Mouse (Mus musculus): Measurements from ENCODE around the gene Prkcd. TPM values are rescaled to one million over a fixed set of nuclear protein-coding genes. Genes with fewer than 3 reads are reported as not detected.
A peak's percentile ranks its signal among the peaks of the same experiment; 100 is the strongest.
"Not testable (repeated sequence)": the region's sequence is repeated elsewhere in the genome, so short reads cannot be mapped to it uniquely, and the experiment has no call there.

Prkcd gene
- total RNA-seq, 4 experiments from 2014 or later, result 118 to 213 (median 160) TPM

- no peak for DNase-seq
These were observed 19.2 kb downstream of the Prkcd start for GRCm38 (mm10) chr14:30606817-30607216.

DNA sequence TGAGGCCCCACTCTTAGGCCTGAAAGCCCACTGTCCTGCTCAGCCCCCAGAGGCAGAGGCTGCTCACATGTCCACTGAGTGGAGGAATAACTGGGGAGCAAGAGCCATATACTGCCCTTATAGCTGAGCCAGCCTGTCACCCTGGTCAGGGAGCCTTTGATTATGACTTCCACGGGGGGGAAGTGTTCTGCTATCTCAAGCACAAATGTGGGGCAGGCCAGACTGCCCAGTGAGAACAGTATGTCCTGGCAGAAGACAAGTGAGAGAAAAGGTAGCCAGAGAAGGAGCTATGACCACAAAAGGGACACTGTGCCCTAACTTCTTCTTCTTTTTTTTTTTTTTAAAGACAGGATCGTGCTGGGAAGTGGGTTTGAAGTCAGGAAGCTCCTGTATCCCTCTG, 28.9 kb downstream of the Prkcd start:
- DNase-seq, result no peak

- no peak for DNase-seq
These were observed 29.6 kb downstream of the Prkcd start for GRCm38 (mm10) chr14:30596407-30596806.

- DNase-seq, result peak; percentile 90
These were observed 30.3 kb downstream of the Prkcd start for GRCm38 (mm10) chr14:30595576-30596313.

- peak; percentile 58 for DNase-seq
These were observed 31.8 kb downstream of the Prkcd start for GRCm38 (mm10) chr14:30594092-30594695.

DNA sequence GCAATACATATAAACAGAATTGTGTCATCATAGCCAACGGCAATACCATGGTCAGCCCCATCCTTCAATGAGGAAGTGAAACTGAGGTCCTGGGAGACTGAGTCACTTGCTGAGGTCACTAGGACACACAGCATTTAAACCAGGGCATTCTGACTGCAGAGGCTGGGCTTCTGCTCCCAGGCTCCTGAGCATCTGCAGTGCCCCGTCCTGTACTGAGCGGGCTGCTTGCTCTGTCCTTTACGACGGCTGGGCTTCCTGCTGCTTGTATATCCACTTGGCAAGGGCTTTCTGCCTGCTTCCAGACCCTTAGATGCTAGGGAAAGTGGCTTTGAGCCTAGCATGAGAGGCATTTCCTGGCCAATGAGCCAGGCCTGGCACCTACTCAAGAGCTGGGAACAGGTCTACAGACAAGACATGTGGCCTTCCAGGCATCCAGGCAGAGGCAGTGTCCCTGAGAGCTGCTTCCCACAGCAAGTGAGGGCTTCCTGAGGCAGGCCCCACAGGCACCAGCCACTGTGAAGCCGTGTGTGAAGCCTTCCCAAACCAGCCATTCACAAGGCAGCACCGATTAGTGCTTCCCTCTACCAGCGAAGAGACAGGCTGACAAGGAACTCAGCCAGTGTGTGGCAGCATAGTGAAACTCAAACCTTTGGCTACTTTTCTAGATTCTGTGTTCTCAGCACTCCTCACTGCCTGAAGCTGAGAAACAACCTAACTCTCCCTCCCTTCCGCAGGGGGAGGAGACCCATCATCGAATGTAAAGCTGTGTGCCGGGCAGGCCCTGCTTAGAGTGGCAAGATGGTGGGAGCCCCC, 32.5 kb downstream of the Prkcd start:
- peak; percentile 73 for DNase-seq

DNA sequence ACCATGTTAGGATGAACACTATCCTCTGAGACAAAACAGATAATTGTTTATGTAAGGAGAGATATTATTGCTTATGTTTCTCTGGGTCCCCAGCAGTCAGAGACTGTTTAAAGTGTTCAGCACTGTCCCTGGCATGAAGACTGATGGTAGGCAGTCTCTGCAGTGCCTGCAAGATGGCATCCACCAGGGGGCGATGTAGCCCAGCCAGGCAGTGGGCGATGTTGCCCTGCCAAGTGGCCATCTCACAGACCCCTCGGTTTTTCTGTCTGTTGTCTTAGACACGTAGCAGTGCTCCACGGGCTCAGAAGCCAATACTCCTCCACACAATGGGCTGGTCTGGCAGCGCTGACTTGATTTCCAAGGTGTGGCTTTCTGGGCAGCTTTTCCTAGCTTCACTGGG, 34.6 kb downstream of the Prkcd start:
- peak; percentile 62 for DNase-seq

DNA sequence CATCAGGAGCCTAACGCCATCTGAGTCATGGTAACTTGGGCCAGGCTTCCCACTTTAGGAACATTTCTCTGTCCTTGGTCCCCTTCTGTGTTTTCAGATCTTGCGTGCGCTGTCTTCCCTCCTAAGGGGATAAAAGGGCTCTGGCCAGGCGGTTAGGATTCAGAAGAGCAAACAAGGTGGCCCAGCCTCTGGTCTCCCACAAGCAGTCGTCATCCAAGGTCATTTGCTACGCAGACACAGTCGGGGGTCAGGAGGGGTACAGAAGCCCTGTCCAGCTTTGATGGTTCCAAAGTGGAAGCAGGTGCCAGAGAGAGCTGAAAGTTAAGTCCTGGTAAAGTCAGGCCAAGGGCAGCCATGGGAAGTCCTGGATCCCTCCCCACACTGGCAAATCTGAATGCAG, 35.1 kb downstream of the Prkcd start:
- DNase-seq, result peak; percentile 53

DNA sequence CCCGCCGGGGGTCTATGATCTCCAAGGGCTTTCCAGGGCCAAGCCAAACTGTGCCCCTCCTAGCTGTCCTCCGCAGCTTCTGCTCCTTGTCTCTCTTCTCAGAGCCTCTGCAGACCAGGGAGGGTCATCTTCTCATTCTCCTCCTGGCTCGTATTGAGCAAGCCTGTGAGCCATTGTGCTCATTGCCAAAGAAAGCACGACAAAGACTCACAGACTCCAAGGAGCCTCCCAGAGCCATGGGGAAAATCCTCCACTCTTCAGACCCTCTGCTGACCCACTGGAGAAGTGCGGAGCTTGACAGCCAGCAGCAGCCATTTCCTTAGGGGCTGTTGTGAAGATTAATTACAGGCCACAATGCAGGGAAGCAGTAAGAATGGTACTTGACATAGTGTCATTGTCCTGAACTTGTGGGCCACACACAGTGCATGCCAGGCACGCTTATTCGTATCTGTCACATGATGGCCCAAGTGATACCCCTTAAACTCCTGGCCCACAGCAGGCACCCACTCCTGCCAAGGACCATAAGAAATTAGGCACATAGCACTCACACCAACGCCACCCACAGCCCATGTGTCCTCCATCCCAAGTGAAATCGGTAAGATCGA, 35.9 kb downstream of the Prkcd start:
- no peak for DNase-seq

- DNase-seq, result no peak
These were observed 39.1 kb downstream of the Prkcd start for GRCm38 (mm10) chr14:30586780-30587461.

GRCm38 (mm10) chr14:30585323-30585722, 40.7 kb downstream of the Prkcd start:
- DNase-seq, result no peak

DNA sequence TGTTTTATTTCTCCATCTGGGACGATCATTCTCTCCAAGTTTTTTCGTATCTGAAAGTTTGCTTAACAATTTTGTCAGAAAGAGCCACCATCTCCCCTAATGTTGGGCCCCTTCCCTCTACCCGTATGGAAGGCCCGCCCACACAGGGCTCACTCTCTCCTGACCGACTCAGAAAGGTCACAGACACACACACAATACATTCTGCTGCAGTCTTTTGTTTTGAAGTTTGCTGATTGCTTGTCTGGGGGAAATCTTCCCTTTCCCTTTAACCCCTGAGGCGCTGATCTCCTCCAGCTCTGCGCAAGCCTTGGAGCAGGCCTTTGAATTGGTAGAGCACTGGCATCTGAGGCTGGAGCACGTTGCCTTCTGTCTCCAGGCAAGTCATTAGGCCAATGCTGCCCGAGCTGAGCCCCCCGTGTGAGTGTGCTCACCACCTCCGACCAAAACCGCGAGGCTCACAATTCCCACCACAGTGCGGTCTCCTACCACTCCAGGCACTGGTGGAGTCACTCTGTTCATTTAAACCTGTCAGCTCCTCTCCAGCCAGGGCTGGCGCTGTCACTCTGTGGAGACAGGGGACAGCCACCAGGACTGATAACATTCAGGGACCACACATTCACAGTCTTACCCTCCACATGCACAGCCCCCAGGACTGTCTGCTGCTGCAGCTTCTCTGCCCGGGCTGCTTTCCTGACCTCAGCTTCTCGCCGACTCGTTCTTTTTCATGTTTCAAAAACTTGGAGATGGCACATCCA, 41.3 kb downstream of the Prkcd start:
- no peak for DNase-seq

DNA sequence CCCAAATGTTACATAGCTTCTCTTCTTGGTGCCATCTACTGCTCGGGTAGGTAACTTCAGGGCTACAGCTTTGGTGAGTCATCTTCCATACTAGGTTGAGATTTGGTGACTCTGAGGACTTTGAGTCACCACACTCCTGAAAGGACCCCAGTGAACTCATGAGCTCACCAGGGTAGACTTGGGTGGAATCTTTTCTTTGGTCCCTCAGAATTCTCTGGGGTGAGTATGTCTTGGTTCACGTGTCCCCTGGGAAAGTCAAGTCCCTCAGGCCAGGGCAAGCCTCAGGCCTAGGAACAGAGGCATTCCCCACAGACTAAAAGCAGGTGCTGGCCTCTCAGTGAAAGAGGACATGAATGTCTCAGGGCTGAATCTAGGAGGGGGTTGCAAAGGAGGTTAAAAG, 41.9 kb downstream of the Prkcd start:
- DNase-seq, result no peak

- no peak for DNase-seq
These were observed 44.8 kb downstream of the Prkcd start for GRCm38 (mm10) chr14:30581238-30581637.

DNA sequence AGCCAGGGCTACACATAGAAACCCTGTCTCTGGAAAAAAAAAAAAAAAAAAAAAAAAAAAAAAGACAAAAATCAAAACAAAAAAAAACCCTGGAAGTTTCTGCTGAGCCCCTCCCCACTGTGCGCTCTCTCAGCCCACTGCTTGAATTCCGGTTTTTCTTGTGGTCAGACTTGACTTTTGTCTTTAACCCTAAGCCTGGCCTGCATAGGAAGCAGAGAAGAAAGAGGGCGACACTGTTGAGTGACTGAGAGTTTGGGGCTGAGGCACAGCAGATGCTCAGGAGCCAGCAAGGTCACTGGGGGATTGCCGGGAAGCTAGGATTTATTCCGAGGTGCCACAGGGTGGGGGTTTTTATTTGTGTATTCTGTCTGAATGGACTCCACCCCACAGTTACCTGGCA, 46.1 kb downstream of the Prkcd start:
- no peak for DNase-seq

DNA sequence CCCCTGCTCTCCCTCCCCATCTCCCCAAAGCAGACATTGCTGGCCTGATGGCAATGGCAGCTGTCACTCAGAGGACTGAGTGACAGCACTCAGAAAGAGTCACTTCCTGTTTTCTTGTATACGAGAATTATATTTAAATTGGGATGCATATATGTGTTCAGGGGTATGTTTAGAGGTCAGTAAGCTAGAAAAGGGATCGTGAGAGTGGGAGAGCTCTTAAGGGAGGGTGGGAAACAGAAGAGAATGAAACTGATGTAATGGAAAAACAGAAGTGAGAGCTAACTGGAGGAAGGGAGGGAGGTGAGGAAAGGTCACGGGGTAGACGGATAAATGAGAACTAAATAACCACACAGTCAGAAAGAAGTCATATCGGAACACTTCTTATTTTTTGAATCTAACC, 46.8 kb downstream of the Prkcd start:
- DNase-seq, result no peak

DNA sequence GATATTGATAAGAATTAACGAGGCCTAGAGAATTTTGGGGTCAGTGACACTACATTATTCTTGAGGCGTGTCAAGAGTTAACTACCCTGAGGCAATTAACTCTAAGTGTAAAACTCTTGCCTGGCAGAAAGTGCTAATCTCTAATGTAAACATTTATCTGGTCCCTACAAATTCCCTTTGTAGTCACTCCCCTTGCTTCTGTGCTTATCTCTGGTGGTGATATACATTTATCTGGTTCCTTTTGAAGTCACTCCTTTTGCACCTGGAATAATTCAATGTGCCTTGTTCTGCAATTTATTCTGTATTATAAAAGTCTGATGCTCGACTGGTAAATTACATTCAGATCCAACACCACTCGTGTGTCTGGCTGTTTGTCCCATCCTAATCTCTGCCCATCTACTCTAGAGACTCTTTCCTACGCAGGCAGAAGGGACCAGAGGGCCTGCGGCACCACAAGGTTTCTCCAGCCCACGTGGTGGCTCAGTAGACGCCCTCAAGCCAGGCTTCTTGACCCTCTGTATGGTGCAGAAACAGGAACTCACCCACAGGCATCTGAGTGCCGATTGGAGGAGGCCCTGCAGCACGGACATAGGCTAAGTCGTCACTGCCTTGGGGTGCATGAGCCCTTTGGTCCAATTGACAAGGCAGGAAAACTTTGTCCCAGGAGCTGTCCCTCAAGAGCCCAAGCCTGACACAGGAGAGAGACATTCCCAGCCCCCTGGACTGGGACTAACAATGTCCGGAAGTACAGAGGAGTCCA, 48.5 kb downstream of the Prkcd start:
- DNase-seq, result not testable (repeated sequence)

- no peak for DNase-seq
These were observed 49.8 kb downstream of the Prkcd start for GRCm38 (mm10) chr14:30576260-30576659.

GRCm38 (mm10) chr14:30575791-30576190, 50.2 kb downstream of the Prkcd start:
- no peak for DNase-seq

DNA sequence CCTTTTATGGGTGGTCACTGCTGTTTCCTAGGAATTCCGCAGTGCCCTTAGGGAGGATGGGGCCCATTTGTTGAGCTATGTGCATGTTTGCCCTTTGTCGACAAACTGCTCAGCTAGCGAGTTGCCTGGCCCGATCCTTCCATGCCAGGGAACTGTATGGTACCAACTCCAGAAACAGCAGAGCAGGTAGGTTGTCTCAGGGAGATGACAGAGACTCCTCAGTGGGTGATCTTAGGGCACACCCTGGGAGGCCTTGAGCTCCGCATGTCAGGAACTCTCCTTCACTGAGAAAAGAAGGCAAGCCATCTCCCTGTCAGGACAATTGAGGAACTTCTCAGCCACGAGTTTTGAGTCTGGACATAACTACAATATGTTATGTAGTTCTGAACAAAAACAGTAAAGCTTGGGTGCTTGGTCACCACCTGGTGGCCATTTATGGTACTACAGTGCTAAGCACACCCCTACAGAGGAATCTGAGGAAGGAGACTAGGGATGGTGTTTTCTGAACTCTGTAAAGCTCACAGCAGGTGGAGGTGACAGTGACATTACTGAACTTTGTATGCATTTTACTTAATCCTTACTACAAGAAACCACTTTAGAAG, 51.9 kb downstream of the Prkcd start:
- peak; percentile 67 for DNase-seq

All from adrenal gland, adult 8-10 months (tissue).